Mouse (Mus musculus) ES-Bruce4 (cell line): ENCODE results near the gene Tnnc2.

Experiments
- CTCF ChIP-seq: IDR thresholded peaks from one replicate; pipeline ENCODE4 v1.8.1; 2011; ENCODE audit warnings: low read depth, low read length
- EP300 ChIP-seq: IDR thresholded peaks from 2 replicates; pipeline ENCODE4 v1.6.1; 2011; ENCODE audit warnings: low read depth, low read length; ENCODE audit not compliant: insufficient read depth
- POLR2A ChIP-seq: IDR thresholded peaks from one replicate; pipeline ENCODE4 v1.8.1; 2011; ENCODE audit warnings: low read length; ENCODE audit not compliant: insufficient read depth

DNA sequence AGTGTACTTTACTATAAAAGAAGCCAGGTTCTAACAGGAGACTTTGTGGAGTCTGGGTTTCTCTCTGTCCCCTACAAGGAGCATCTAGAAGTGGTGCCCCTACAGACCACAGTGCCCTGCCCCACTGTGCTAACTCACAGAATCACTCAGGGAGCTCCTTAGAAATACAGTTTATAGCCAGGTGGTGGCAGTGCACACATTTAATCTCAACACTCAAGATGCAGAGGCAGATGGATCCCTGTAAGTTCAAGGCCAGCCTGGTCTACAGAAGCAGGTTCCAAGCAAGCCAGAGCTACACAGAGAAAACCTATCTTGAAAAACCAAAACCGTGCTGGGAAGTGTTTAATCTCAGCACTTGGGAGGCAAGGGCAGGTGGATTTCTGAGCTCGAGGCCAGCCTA, 14.0 kb upstream of the Tnnc2 start:
- TF ChIP-seq CTCF: no peak
- no peak for TF ChIP-seq EP300
- TF ChIP-seq POLR2A: no peak
